In genomic region chr2:120141671-120142070, GRCm38 (mm10) we compare ENCODE assay signal across 31 mouse cellular contexts.
"Had no signal": no experiment of that assay in that cellular context is flagged by ENCODE, and none has a peak within 500 bp of the region (broad histone marks: within the 10 kb centered on the region; RNA-seq: fewer than 3 reads in every experiment).

No protein-coding gene starts in this region.

- ATAC-seq: liver, embryonic 12.5 days; liver, postnatal 0 days; lung, postnatal 0 days; midbrain, embryonic 13.5 days; midbrain, embryonic 15.5 days; midbrain, embryonic 16.5 days had no signal

- H3K9me3 ChIP-seq: limb, embryonic 10.5 days; limb, embryonic 12.5 days; limb, embryonic 13.5 days; limb, embryonic 15.5 days; liver, embryonic 12.5 days; liver, embryonic 13.5 days; liver, embryonic 15.5 days; lung, embryonic 15.5 days; megakaryocyte, embryonic 14.5 days; midbrain, embryonic 10.5 days; midbrain, embryonic 12.5 days; midbrain, embryonic 13.5 days; midbrain, embryonic 15.5 days; neural tube, embryonic 12.5 days had no signal

- H3K36me3 ChIP-seq: limb, embryonic 10.5 days; limb, embryonic 12.5 days; limb, embryonic 13.5 days; limb, embryonic 15.5 days; liver, embryonic 12.5 days; liver, embryonic 13.5 days; liver, embryonic 15.5 days; lung, embryonic 15.5 days; midbrain, embryonic 10.5 days; midbrain, embryonic 12.5 days; midbrain, embryonic 13.5 days; midbrain, embryonic 15.5 days; neural tube, embryonic 12.5 days had no signal

- H3K9ac ChIP-seq: limb, embryonic 12.5 days; limb, embryonic 13.5 days; limb, embryonic 15.5 days; liver, embryonic 12.5 days; liver, embryonic 13.5 days; liver, embryonic 14.5 days; liver, embryonic 15.5 days; liver, postnatal 0 days; lung, embryonic 14.5 days; lung, embryonic 15.5 days; midbrain, embryonic 12.5 days; midbrain, embryonic 13.5 days; midbrain, embryonic 15.5 days; neural tube, embryonic 12.5 days had no signal

- H3K27me3 ChIP-seq: limb, embryonic 12.5 days; limb, embryonic 13.5 days; limb, embryonic 15.5 days; liver, embryonic 12.5 days; liver, embryonic 13.5 days; liver, embryonic 15.5 days; lung, embryonic 15.5 days; megakaryocyte, embryonic 14.5 days; midbrain, embryonic 12.5 days; midbrain, embryonic 13.5 days; midbrain, embryonic 15.5 days; neural tube, embryonic 12.5 days had no signal

- DNase-seq: left cerebral cortex, postnatal 4 days; liver; liver, embryonic 13.5 days; liver, postnatal 0 days; lung, adult 18-20 months; lung, adult 2 months; lung, embryonic 14.5 days; lung, postnatal 10 days; lung, postnatal 14 days; lung, postnatal 36 days; lung, postnatal 4 days; midbrain, embryonic 14.5 days had no signal

- H3K4me1 ChIP-seq: limb, embryonic 10.5 days; limb, embryonic 12.5 days; limb, embryonic 13.5 days; liver, embryonic 12.5 days; liver, embryonic 13.5 days; liver, embryonic 15.5 days; midbrain, embryonic 10.5 days; midbrain, embryonic 12.5 days; midbrain, embryonic 13.5 days; midbrain, embryonic 15.5 days; neural tube, embryonic 12.5 days had no signal

- H3K4me2 ChIP-seq: limb, embryonic 12.5 days; limb, embryonic 13.5 days; limb, embryonic 15.5 days; liver, embryonic 11.5 days; liver, embryonic 12.5 days; liver, embryonic 13.5 days; liver, embryonic 15.5 days; lung, embryonic 14.5 days; lung, embryonic 15.5 days; midbrain, embryonic 12.5 days; midbrain, embryonic 13.5 days; midbrain, embryonic 15.5 days; neural tube, embryonic 12.5 days had no signal

- H3K4me3 ChIP-seq: limb, embryonic 10.5 days; limb, embryonic 12.5 days; limb, embryonic 13.5 days; limb, embryonic 15.5 days; liver, embryonic 12.5 days; liver, embryonic 13.5 days; liver, embryonic 15.5 days; lung, embryonic 15.5 days; megakaryocyte, embryonic 14.5 days; midbrain, embryonic 10.5 days; midbrain, embryonic 12.5 days; midbrain, embryonic 13.5 days; midbrain, embryonic 15.5 days; myocyte; neural tube, embryonic 12.5 days had no signal

- H3K27ac ChIP-seq: limb, embryonic 10.5 days; limb, embryonic 12.5 days; limb, embryonic 13.5 days; limb, embryonic 15.5 days; liver, embryonic 12.5 days; liver, embryonic 13.5 days; liver, embryonic 14.5 days; liver, embryonic 15.5 days; lung, embryonic 15.5 days; macrophage; midbrain, embryonic 10.5 days; midbrain, embryonic 12.5 days; midbrain, embryonic 13.5 days; midbrain, embryonic 15.5 days; neural tube, embryonic 12.5 days had no signal
